Mouse (Mus musculus) heart, postnatal 25 days (tissue): Measurements from ENCODE around the gene Rgl3. TPM values are rescaled to one million over a fixed set of nuclear protein-coding genes. Genes with fewer than 3 reads are reported as not detected.

Experiments
- DNase-seq: peaks from one replicate; pipeline ENCODE4 v3.0.0; 2022; ENCODE audit warnings: low spot score
- intact Hi-C: fragments of 180-260 bp; cut with DNase I; formaldehyde crosslinking; loops from one replicate; pipeline ENCODE4 v1.15.1; 2025
- total RNA-seq, 2 experiments: library from RNA; stranded (reverse); gene quantifications; 2 replicates each; pipeline ENCODE4 v1.2.3; 2021

Rgl3 gene
- total RNA-seq, 2 experiments from 2014 or later, result 2.0 to 3.2 TPM

- intact Hi-C loops, result no loop called here
- no peak for DNase-seq
These were observed 35.6 kb downstream of the Rgl3 start for GRCm38 (mm10) chr9:21953600-21953999.

GRCm38 (mm10) chr9:21951977-21952376, 37.3 kb downstream of the Rgl3 start:
- intact Hi-C loops, result no loop called here
- no peak for DNase-seq

DNA sequence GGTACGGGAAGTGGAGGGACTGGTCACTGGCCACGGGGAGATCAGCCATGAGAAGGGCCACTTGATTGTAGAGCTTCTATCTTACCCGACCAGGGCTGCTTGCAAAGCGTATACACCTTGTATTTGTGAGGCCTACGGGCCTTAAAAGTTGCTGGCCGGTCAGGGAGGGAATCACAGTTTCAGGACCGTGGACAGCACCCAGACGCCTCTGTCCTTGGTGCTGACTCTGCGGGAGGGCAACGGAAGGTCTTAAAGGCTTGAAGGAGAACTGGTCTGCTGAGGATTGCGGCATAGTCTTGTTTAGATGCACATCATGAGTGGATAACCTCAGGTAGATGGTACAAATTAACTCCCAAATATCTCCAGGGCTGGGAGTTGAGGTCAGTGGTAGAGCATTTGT, 38.9 kb downstream of the Rgl3 start:
- intact Hi-C loops, result no loop called here
- no peak for DNase-seq

DNA sequence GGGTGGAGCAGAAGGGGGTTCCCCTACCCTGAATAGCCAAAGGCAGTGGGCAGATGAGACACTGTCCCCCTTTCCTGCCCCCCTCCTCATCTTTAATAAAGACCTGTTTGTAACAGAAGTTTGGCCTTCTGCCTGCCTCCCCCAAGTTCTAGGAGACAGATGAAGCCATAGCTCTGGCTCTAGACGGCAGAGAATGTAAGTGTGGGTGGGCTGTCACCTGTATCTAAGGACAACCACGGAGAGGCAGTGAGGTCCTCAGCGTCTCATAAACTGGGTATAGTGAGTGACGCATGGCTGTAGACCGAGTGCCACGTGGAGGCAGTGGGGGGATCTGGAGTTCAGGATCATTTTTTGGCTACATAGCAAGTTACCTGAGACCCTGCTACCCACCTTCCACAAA, 40.5 kb downstream of the Rgl3 start:
- DNase-seq, result no peak
- intact Hi-C loops, result no loop called here

DNA sequence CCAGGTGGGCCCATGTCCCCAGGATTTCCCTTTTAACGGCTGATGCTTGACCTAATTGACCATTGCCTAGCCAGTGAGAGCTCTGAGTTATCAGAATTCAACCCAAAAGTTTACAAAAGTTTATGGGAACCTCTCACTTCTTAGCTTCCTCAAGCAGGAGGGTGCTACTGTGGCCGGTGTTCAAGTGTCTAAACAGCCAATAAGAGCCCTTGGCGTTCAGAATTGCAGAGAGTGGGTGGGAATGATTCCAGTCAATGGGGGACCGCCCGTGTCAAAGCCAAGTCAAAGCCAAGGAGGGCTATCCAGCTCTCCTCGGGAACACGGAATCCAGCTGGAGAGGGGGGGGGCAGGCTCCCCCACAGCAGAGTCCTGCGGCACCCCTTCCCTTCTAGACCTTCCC, 41.1 kb downstream of the Rgl3 start:
- intact Hi-C loops, result no loop called here

DNA sequence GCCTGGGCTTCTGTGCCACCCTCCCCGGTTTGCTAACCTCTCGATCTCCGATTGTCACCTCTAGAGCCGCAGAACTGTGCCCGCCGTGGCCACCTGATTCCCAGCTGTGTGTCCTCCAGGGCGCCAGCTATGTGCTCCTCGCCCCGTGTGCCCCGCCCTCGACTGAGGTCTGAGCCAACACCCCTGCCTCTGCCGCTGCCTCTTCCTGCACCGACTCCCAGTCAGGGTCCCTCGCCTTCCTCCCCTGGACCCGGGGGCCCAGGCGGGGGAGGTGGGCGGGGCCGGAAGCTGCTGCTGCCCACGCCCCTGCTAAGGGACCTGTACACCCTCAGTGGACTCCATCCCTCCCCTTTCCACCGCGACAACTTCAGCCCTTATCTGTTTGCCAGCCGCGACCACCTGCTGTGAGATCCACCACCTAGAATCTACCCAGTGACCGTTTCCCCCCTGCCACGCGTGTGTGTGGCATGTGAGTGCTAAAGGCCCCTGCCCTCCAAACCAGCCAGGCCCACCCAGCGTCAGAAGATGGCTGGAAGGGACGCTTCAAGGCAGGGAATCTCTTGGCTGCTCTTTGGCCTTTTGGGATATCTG, 41.6 kb downstream of the Rgl3 start:
- no peak for DNase-seq
- intact Hi-C loops, result no loop called here

More for the DNA sequence above, 41.1 kb downstream of the Rgl3 start:
- DNase-seq, result no peak

DNA sequence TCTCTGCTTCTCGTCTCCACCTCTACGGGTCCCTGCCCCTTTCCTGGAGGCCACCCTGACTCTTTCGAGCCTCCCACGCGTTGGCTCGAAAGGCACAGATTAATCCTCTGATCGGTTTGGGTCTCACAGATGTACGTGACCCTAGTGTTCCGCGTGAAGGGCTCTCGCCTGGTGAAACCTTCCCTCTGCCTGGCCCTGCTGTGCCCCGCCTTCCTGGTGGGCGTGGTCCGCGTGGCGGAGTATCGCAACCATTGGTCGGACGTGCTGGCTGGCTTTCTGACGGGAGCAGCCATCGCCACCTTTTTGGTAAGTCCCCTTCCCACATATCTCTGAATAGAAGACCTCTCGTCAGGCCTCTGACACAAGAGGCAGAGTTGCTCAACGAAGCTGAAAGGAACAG, 45.0 kb downstream of the Rgl3 start:
- intact Hi-C loops, result no loop called here
- DNase-seq, result no peak

- intact Hi-C loops, result no loop called here
- DNase-seq, result no peak
These were observed 45.6 kb downstream of the Rgl3 start for GRCm38 (mm10) chr9:21943638-21944037.

DNA sequence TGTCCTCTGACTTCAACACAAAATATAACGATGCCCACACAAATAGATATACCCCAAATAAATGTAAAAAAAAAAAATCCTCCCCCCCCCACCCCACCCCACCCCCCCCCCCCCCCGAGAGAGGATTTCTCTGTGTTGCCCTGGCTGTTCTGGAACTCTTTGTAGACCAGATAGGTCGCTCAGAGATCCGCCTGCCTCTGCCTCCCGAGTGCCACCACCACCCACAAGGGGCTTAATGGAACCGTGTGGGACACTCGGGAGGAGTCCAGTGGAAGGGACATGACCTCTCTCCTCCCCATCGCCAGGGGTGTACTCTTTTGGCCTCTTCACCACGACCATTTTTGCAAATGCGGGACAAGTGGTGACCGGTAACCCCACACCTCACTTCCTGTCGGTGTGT, 46.2 kb downstream of the Rgl3 start:
- DNase-seq, result no peak
- intact Hi-C loops, result no loop called here

GRCm38 (mm10) chr9:21938234-21938855, 50.9 kb downstream of the Rgl3 start:
- no peak for DNase-seq
- intact Hi-C loops, result no loop called here

DNA sequence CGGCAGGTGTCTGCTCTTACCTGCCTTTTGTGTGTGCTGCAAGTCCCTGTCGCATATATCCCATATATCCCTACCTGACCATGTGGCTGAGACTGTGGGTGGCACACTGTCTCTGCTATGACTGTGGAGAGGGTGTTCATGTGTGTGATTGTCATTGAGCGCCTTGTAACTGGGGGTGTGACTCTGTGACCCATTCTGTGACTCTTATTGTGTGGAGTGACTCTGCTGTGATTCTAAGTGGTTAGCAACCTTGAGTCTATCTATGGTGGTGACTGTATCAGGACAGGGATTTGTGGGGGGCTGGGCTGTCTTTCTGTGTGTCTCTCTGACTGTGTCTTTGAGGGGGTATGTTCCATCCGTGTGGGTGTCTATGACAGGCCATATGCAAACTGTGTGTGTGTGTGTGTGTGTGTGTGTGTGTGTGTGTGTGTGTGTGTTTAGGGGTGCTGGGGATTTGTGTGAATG, 51.5 kb downstream of the Rgl3 start:
- intact Hi-C loops, result no loop called here
- no peak for DNase-seq

- DNase-seq, result peak; percentile 91
- intact Hi-C loops, result no loop called here
These were observed 52.3 kb downstream of the Rgl3 start, which contains the start of gene Plppr2 for GRCm38 (mm10) chr9:21936692-21937570. TSS of gene Plppr2 (plus strand) at chr9:21937033.

GRCm38 (mm10) chr9:21935466-21936131, 53.6 kb downstream of the Rgl3 start:
- no peak for DNase-seq
- intact Hi-C loops, result no loop called here

- intact Hi-C loops, result no loop called here
- no peak for DNase-seq
These were observed 55.2 kb downstream of the Rgl3 start for GRCm38 (mm10) chr9:21934021-21934420.

GRCm38 (mm10) chr9:21932445-21933137, 56.7 kb downstream of the Rgl3 start:
- intact Hi-C loops, result no loop called here
- no peak for DNase-seq

- no peak for DNase-seq
- intact Hi-C loops, result no loop called here
These were observed 57.2 kb downstream of the Rgl3 start for GRCm38 (mm10) chr9:21932006-21932405.

- no peak for DNase-seq
- intact Hi-C loops, result no loop called here
These were observed 60.0 kb downstream of the Rgl3 start for GRCm38 (mm10) chr9:21929208-21929607.

DNA sequence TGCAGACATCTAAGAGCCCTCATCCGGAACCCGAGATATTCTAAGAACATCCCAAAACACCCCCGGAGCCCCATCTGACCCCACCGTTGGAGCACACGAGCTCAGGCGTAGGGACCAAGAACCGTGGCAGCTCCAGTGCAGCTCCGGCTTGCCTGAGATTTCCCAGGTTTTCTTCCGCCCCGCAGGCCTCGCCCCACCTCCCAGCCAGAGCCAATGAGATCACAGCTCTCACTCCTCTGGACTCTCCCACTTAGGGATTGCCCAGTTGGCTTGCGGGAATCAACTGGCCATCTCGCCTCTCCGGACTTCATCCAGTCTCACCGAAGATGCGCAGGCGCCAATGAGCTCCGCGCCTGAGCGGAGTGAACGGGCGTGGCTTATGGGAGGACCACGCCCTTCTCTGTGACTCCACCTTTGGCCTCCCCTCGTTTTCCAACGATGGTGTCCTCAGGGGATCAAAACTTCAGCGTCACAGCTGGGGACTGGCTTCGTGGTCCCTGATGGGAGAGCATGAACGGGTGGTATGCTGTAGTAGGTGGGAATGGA, 62.0 kb downstream of the Rgl3 start, which contains the start of the genes Ccdc159 and Tmem205:
TSS of gene Ccdc159 (plus strand) at position 264 of the 546 bp plus-strand sequence.
TSS of gene Tmem205 (minus strand) at position 349 of the 546 bp plus-strand sequence.
- intact Hi-C loops, result no loop called here
- DNase-seq, result peak; percentile 94

- DNase-seq, result no peak
- intact Hi-C loops, result no loop called here
These were observed 62.5 kb downstream of the Rgl3 start for GRCm38 (mm10) chr9:21926784-21927183.
